Mouse (Mus musculus) brain, embryonic 18.5 days (tissue): Measurements from ENCODE around the gene Cdca5.
"Not testable (repeated sequence)": the region's sequence is repeated elsewhere in the genome, so short reads cannot be mapped to it uniquely, and the experiment has no call there.

Experiments
- DNase-seq: peaks from one replicate; pipeline ENCODE4 v3.0.0-alpha.2; 2012; ENCODE audit warnings: low read depth, low spot score

Cdca5 gene

DNA sequence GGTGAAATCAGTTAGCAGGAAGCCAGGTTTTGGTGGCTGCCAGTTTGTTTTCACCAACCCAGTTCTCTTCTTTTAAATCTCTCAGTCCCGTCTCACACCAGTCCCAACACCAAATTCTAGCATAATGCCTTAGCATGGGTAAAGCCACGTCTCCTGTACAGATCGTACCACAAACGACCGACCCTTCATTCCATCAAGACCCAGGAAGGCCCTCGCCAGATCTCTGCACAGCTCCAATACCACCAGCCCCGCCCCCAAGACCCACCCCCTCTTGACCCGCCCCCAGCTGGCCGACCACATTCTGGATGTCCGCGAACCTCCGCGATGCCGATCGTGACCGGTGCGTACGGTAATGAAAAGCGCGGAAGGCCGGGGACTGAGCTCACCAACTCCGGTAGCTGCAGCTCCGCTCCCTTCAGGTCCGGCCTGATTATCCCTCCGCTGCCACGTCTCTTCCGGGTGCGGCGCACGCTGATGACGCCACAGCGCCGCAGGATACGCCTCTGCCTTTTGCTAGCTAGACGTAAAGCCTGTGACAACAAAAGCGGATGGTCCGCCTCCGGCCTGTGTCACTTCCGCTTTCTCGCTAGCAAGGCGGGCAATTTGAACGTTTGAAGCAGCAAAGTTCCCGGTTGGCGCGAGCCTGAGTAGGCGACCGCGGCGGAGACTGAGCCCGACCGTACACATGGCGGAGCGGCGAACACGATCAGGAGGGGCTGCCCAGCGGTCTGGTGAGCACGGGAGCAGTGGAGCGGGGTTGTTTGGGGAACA is at the start of gene Cdca5, which contains the start of gene Zfpl1:
Gene Cdca5, plus strand, starts transcription at position 506 of the 771 bp plus-strand sequence.
Gene Zfpl1, minus strand, starts transcription at position 479 of the 771 bp plus-strand sequence.
- DNase-seq: peak; percentile 97

DNA sequence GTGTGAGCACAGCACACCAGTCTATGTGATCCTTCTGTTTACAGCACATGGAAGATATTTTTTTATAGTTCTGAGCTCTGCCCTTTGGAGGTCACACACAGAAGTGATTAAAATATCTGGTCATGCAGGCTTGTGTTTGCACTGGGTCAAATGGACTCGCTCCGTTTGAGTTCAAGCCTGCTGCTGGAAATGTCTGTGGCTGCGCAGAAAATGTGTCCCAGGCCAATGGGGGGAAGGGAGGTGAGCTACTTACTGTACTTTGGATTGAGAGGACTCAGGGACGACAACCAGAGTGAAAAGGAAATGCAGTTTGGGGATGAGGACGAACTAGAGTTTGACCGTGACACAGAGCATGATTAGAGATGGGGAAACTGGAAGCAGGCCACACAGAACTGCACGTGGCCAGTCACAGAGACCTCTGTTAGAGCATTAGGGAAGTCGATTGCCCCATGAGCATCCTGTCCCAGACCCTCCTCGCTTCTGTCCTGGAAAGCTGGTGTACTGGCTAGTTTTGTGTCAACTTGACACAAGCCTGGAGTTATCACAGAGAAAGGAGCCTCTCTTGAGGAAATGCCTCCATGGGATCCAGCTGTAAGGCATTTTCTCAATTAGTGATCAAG is 48.7 kb upstream of the Cdca5 start:
- DNase-seq: no peak

DNA sequence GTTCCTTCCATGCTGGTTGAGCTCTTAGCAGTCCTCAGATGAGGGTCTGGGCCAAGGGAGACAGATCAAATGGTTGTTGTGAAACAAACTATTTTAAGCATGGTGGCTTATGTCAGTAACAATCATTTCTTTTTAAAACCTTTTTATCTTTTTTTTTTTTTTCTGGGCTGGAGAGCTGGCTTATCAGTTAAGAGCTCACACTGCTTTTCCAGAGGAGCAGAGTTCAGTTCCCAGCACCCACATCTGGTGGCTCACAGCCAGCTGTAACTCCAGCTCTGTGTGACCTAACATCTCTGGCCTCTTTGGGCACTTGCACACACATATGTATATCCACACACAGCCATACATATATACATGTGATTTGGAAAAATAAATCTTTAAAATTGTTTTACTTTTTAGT is 47.1 kb upstream of the Cdca5 start:
- DNase-seq: no peak

DNA sequence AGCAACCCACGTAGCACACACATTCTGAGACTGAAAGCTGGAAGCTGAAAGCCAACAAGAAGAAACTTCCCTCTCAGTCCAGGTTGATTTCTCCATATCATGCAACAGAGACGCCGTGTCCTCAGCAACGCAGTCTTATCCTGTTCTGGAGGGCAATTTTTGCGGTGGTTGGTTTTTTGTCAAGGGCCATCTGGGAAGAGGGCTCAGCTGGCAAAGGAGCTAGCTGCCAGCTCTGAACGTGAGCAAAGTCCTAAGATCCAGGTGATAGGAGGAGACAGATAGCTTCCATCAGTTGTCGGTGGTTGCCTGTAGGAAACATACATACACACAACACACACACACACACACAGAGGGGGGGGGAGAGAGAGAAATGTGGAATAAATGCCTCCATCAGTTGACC is 46.5 kb upstream of the Cdca5 start:
- DNase-seq: no peak

DNA sequence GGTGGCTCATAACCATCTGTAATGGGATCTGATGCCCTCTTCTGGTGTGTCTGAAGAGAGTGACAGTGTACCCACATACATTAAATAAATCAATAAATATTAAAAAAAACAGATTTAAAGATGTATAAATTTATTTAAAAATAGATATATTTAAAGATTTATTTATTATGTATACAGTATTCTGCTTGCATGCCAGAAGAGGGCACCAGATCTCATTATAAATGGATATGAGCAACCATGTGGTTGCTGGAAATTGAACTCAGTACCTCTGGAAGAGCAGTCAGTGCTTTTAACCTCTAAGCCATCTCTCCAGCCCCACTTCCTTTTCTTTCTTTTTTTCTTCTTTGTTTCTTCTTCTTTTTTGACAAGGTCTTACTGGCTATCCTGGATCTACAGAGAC is 44.8 kb upstream of the Cdca5 start:
- DNase-seq: no peak

DNA sequence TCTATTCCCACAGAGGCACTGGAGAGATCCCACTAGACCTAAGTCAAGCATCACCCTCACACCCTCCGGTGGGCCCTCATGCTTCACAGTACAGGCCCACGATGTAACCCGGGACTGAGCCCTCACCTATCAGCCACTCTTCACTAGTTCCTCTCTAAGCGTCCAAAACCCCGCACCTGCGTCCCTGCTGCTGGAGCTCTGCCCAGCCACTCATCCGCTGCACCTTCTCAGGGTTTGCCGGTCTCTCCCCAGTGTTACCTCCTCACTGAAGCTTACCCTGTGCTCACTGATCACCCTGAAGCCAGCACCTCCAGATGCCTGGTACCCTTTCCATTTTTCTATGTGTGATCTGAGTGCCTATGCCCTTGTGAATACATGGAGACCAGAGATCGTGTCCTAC is 42.5 kb upstream of the Cdca5 start:
- DNase-seq: no peak

DNA sequence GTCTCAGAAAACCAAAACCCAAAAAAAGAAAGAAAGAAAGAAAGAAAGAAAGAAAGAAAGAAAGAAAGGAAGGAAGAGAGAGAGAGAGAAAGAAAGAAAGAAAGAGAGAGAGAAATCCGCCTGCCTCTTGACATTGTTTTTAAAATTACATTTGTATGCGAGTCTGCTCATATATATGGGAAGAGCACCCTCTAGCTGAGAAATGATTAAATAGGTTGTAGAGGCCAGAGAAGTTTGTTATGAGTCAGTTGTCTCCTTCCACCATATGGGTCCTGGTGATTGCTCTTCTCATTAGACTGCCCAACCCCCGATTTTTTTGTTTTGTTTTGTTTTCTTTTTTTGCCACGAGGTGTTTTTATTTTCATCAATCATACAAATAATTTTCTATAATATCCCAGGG is 40.7 kb upstream of the Cdca5 start:
- not testable (repeated sequence) for DNase-seq

DNA sequence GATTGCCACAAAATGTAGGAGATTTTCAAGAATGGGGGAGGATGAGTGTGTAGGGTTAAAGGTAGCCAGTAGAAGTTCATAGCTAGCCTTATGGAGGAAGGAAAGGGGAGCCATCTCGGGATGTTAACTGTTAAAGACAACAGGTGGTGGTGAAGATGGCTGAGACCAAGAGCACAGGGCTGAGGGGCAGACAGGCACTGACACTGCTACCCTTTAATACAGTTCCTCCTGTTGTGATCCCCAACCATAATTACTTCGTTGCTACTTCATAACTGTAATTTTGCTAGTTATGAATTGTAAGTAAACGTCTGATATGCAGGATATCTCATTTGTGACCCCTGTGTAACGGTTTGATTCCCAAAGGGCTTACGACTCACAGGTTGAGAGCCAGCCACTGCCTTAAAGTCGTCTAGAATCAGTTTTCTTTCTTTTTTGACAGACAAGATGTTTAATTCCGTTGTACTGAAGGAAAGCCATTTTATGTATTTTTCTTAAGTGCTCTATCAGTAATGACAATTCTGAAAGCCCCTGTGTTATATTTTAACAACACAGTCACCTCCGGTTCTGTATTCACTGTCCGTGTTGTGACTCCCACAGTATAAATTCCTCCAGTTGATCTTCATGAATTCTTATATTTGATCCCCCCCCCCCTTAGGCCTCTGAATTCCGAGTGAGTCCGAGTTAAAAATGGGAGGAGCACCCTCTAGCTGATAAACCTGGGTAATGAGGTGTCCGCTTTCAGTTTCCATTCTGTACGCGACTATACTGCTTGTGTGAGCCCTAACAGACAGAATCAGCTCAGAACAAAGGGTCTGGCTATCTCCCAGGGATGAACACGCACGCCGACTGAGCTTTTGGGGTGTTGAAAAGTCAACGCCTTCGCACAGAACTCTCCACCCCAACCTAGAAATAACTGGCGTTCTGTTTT is 39.2 kb upstream of the Cdca5 start:
- DNase-seq: no peak

DNA sequence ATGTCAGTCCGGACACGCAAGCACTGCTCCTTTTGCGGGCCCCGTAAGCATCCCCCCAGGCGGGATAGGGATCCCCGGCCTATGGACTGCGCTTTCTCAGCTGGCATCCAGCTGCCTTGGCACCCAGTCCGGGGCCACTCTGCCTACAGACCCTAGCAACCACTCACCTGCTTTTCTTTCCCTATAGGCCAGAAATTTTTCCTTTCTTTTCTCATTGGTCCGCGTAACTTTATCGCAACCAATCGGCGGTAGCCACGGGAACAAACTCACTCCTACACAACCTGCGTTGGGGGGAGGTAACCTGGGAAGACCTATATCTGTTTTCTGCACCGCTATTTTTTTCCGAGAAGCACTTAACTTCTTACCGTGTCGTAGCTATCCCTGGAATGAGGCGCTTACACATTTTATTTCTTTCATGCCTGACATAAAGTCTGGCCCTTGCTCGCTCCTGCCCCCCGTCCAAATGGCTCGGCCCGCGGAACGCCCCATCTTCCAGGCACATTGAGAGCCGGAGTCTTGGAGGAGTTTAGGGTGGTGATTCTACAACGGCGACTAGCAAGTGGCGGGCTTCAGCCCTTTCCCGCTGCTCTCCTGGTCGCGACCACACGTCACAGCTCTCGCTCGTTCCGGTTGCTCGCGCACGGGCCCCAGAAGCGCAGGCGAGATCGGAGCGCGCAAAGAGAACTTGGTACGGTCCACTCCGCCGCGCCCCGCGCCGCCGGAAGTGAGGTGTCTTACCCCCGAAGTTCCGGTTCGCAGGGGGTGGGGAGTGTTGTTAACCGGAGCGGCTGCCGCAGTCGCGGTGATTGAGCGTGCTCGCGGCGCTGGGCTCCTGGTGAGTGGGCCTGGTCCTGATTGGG is 38.3 kb upstream of the Cdca5 start, which contains the start of gene Syvn1:
Gene Syvn1, plus strand, starts transcription at position 283 of the 860 bp plus-strand sequence.
- peak; percentile 93 for DNase-seq

DNA sequence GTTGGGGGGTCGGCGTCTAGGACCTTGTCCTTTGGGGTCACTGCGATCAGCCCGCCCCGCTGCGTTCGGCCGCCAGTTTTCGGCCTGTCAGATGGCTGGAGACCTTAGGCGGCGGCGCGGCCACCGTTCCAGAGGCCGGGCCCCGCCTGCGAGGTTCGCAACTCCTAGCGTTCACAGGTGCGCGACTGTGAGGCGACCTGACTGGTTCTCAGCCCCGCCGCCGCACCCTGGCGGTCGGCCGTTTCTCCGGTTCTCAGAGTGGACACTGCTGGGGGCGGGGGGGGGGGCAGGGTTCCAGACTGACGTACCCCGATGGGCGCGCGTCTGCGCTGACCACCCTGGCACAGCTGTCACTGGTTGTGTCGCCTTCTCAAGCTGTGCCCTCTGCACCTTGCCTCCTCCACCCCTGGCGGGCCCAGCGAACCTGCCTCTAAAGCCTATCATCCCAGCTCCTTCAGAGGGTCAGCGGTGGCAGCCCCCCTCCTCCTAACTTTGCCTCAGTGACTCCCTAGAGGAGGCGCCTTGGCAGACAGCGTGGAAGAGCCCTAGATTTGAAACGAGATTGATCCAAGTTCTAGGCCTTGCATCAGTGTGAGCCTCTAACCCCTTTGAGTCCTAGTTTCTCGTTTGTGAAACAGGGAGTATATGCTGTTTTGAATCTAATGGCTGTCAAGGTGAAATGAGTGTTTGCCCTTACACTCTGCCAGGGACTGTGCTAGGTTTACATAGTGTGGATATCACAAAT is 37.5 kb upstream of the Cdca5 start:
- no peak for DNase-seq

DNA sequence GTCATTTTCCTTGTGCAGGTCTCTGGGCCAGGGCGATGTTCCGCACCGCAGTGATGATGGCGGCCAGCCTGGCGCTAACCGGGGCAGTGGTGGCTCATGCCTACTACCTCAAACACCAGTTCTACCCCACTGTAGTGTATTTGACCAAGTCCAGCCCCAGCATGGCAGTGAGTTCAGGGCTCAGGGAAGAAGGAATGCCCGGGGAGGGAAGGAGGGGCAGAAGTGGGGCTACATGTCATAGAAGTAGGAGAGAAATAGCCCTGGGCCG is 37.0 kb upstream of the Cdca5 start:
- DNase-seq: no peak

DNA sequence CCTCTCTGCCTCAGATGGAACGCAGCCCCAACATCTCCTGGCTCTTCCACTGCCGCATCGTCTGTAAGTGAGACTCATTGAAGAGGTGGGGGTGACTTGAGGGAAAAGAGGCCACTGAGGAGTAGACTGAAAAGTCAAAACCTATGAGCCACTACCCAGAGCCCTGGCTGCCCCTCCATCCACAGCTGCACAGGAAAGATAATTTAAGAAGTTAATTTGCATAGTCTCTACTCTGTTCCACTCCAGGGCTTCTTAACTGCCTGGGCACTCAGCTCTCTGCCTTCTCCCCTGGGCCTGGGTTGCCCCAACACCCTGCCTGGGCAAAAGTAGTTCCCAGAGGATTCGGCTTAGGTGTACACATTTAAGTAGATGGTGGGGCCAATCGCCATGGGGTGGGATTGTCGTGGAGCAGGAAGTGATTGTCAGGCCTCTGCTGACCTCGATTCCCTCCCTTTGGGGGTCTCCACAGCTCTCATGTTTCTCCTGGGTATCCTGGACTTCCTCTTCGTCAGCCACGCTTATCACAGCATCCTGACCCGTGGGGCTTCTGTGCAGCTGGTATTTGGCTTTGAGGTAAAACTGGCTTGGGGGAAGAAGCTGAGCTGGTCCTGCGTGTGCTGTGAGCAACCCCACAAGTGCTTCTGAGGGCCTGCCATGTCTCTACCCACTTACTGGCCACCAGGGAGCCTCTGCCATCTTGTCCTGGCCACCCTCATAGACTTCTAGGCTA is 35.9 kb upstream of the Cdca5 start:
- DNase-seq: no peak

DNA sequence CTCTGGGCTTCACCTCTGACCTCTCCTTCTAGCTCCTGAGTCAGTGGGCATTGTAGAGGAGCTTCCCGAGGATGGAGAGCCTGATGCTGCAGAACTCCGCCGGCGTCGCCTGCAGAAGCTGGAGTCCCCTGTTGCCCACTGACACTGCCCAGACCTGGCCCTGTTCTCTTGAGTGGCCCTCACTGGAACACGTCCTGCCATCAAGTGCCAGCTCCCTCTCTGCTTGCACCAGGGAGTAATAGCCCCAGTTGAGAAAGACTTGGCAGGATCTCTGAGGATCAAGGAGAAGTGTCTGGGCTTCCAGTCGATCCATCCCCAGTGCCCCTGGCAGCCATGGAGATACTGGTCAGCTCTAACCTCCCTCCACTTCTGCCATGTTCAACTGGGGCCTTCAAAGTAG is 32.3 kb upstream of the Cdca5 start:
- DNase-seq: no peak

DNA sequence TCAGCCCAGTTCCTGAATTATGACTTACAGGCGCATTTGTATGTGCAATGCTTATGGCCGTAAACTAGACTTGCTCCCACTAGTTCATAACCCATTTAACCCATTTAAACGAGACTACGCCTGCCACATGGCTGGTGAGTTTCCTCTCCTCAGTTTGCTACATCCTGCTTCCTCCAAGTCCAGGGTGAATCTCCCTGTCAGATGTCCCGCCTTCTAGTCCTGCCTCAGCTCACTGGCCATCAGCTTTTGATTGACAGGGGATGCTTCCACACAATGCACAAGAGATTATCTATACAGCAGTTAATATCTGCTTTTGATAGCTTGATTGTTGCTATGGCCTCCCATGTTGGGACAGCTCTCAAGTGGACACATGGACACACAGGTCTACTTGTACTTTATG is 30.5 kb upstream of the Cdca5 start:
- DNase-seq: no peak

DNA sequence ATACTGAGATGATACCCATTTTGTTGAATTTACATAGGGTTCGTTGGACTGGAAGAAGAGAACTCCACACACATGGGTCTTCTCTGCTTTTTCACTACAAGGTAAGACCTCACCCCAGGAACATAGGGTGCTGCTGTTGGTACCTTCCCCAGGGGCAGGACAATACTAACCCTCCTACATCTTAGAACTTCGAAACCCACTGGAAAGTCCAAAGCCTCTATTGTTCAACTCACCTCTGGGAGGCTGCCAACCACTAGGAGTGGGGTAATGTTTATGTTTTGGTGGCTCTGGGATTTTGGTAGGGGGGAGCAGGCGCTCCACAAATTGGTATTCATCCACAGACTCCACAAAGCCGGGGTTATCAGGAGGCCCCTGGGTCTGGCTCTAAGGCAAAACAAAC is 28.1 kb upstream of the Cdca5 start:
- DNase-seq: no peak

DNA sequence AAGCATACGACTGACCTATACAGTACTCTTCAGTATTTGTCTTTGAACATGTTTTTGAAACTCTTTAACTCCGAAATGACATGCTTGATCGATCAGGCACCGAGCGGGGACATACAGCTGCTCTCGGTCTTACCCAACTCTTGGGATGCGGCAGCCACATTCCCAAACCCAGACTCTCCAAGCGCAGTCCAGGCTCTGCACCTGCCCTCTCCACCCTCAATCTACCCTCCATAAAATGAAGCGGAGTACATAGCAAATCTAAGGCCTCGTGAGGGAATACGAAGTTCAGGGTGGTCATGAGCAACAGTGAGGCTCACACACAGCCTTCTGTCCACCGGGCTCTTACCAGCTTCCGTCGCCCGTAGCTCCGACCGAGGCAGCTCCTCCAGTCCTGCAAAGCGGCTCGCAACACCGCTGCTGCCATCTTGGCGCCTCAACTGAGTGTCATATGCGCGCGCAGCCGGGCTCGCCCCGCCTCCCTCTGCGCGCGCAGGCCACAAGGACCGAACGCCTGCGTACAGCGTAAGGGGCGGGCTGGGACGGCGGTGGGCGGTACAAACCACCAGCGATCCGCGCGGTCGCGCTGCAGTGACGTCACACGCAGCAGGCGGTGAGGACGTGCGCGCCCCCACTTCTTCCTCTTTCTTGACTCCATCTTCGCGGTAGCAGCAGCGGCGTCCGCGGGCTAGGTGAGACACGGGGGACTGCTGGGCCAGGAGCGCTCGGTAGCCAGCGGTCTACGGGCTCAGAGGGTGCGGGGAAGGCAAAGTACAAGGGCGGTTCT is 27.3 kb upstream of the Cdca5 start, which contains the start of the genes Mrpl49 and Fau:
Gene Mrpl49, minus strand, starts transcription at position 473 of the 784 bp plus-strand sequence.
Gene Fau, plus strand, starts transcription at position 532 of the 784 bp plus-strand sequence.
- DNase-seq: peak; percentile 95

DNA sequence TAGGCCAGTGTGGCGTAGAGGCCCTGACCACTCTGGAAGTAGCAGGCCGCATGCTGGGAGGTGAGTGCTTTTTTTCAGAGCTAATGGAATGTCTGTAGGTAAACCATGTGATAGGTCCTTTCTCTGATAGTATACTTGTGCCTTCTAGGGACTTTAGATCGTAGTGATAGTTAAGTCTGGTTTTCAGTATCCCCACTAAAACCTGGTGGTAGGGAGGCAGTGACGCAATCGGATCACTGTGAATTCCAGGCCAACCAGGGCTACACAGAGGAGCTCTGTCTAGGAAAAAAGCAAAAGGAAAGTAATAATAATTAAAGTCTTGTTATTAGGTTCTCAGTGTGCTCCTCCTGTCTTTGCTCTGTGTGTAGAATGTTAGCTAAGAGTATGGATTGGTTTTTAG is 26.3 kb upstream of the Cdca5 start:
- no peak for DNase-seq

DNA sequence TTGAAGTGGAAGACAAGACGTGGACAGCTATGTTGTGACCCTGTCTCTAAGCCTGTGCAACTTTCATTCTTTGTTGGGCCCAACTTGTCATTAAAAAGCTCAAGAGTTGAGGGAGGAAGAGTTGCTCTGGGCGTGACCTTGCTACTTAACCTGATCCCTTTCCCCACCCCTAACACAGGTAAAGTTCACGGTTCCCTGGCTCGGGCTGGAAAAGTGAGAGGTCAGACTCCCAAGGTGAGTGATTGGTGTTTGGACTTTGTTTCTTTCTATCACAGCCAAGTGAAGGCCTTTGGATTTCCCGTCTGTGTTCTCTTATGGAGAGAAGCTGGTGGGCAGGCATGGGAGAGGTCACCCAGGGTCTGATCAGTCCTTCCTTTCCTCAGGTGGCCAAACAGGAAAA is 25.8 kb upstream of the Cdca5 start:
- DNase-seq: no peak

DNA sequence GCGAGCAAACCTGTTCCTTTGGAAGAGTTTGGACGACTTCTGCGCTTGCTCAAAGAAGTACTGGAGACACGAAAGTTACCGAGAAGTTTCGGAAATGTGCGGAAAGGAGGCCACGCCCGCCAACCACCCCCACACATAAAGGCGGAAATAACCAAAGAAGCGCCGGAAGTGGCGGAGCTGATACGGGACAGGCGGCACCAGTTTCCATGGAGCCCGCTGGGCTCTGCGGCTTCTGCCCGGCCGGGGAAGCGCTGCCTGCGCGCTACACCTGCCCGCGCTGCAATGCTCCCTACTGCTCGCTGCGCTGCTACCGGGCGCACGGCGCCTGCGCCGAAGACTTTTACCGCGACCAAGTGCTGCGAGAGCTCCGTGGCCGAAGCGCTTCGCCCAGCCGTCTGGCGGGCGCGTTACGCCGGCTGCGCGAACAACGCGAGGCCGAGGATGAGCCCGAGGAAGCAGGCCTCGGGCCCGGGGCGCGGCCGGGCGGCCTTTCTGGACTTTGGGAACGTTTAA is 23.7 kb upstream of the Cdca5 start, which contains the start of gene Znhit2:
Gene Znhit2, plus strand, starts transcription at position 172 of the 513 bp plus-strand sequence.
- DNase-seq: peak; percentile 91
